Mouse (Mus musculus) retina, embryonic 14.5 days (tissue): Measurements from ENCODE around the gene Zc3hav1.
A peak's percentile ranks its signal among the peaks of the same experiment; 100 is the strongest.
"Not testable (repeated sequence)": the region's sequence is repeated elsewhere in the genome, so short reads cannot be mapped to it uniquely, and the experiment has no call there.

Source experiments
- DNase-seq: peaks from one replicate; pipeline ENCODE4 v3.0.0-alpha.2; 2015; ENCODE audit warnings: low spot score

The Zc3hav1 gene

GRCm38 (mm10) chr6:38353811-38354722, at the start of gene Zc3hav1:
TSS of gene Zc3hav1 (minus strand) at chr6:38354603.
- peak; percentile 62 for DNase-seq

DNA sequence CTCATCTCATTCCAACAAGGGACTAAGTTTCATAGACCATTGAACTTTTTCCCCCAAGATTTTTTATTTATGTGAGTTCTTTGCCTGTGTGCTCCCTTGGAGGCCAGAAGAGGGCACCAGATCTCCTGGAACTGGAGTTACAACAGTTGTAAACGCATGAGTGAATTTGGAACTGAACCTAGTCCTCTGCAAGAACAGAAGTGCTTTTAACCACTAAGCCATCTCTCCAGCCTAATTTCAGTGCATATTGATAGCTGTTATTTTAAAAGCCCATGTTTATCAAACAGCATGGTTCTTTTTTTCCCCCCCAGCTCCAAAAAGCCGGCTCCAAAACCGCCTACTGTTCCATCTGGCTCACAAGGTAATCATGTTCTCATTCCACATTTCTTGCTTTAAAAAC, 35.3 kb upstream of the Zc3hav1 start:
- DNase-seq: peak; percentile 68

DNA sequence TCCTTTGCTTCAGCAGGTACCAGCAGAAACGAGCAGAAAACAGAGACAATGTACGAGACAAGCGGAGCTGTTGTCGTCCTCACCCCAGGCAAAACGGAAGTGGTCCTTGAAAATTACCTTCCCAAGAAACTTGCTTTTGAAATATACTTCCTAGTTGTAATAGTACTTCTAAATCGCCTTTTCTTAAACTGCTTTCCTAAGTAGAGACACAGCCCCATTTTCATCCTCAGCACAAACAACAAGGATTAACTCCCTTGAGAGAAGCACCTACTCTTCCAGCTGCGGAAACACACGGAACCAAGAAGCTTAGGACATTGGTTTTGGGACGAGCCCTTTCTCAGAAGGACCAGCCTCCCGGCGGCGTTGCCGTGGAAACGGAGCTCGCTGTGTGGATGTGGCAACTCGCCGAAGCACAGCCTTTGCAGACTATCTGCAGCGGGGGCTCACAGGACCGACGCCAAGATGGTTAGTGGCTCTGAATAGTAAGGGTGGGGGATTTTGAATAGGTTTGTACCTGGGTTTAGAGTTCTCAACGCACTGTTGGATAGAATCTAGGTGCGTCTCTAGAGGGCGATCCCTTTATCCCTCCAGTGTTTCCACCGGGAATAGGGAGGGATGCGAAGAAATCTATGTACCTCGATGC, 26.8 kb upstream of the Zc3hav1 start, which contains the start of gene Ttc26:
Gene Ttc26, plus strand, starts transcription at position 341 of the 643 bp plus-strand sequence.
- peak; percentile 95 for DNase-seq

DNA sequence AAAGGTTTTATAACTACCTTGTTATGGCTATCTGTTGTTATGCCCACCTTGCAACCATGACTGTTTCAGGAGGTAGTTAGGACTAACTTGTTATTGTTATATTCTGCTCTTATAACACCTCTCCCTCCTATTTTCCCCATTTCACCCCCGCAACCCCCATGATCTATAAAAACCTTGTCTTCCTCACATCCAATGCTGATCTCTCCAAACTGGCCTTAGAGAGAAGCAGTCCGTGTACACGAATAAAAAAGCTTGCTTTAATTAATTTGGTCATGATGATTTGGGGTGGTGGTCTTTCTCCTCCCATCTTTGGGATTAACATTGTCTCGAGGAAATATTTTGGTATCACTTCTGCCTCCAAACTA, 26.3 kb upstream of the Zc3hav1 start:
- DNase-seq: no peak

DNA sequence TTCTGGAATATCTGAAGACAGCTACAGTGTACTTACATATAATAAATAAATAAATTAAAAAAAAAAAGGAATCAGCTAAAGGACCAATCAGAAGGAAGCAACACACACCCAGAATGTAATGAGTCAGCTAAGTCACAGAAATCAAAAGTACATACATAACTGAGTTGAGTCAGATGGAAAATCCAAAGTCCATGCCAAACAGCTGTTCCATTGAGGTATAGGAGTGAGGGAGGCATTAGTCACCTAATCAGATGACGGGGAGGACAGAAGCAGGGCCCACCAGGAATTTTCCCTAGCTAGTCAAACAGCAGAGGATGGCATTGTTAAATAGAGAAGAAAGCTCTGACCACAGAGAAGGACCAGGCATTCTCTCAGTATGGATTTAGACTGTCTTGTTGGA, 19.9 kb upstream of the Zc3hav1 start:
- DNase-seq: no peak

GRCm38 (mm10) chr6:38369945-38370344, 15.5 kb upstream of the Zc3hav1 start:
- no peak for DNase-seq

DNA sequence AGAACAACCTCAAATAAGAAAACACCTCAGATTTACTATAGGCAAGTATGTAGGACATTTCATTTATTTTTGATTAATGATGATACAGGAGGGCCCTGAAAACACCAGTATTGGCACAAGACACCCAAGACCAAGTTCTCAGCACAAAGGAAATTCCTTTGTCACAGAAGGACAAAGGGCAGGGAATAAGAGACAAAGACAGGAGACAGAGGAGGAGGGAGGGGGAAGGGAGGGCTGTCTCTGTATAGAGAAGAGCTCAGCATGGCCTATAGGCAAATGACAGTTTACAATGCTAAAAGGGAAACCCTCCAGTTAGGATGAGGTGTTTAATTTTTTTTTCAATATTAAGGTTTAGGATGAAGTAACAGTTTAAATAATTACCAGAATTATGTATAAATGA, 9.7 kb upstream of the Zc3hav1 start:
- DNase-seq: peak; percentile 42

GRCm38 (mm10) chr6:38363370-38363769, 9.0 kb upstream of the Zc3hav1 start:
- peak; percentile 39 for DNase-seq

DNA sequence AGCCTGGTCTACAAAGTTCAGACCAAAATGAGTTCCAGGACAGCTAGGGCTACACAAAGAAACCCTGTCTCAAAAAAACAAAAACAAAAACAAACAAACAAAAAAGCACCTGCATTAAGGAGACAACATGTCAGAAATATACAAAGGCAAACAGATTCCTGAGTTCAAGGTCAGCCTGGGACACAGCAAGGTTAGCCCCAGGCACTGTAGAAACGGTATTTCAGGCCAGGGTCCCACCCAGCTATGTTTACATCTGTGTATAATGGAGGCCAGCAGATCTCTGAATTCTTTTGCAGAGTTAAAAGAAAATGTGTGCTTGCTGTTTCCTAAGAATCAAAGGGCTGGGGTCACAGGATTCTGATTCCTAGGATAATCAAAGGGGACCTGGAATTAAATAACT, 7.5 kb upstream of the Zc3hav1 start:
- DNase-seq: no peak

- no peak for DNase-seq
These were observed 6.7 kb upstream of the Zc3hav1 start for GRCm38 (mm10) chr6:38361065-38361464.

GRCm38 (mm10) chr6:38359736-38360499, 5.5 kb upstream of the Zc3hav1 start:
- DNase-seq: no peak

DNA sequence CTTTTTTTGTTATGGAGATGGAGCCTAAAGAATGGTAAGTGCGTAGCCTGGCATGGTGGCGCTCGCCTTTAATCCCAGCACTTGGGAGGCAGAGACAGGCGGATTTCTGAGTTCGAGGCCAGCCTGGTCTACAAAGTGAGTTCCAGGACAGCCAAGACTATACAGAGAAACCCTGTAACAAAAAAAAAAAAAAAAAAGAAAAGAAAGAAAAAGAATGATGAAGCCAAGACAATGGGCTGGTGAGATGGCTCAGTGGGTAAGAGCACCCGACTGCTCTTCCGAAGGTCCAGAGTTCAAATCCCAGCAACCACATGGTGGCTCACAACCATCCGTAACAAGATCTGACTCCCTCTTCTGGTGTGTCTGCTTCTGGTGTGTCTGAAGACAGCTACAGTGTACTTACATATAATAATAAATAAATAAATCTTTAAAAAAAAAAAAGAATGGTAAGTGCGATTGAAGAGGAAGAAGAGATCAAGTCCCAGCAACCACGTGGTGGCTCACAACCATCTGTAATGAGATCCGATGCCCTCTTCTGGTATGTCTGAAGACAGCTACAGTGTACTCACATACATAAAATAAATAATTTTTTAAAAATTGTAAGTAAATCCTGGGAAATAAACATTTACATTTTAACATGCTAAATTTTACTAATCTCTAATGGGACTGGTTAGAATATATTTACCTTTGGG, 4.8 kb upstream of the Zc3hav1 start:
- DNase-seq: not testable (repeated sequence)

DNA sequence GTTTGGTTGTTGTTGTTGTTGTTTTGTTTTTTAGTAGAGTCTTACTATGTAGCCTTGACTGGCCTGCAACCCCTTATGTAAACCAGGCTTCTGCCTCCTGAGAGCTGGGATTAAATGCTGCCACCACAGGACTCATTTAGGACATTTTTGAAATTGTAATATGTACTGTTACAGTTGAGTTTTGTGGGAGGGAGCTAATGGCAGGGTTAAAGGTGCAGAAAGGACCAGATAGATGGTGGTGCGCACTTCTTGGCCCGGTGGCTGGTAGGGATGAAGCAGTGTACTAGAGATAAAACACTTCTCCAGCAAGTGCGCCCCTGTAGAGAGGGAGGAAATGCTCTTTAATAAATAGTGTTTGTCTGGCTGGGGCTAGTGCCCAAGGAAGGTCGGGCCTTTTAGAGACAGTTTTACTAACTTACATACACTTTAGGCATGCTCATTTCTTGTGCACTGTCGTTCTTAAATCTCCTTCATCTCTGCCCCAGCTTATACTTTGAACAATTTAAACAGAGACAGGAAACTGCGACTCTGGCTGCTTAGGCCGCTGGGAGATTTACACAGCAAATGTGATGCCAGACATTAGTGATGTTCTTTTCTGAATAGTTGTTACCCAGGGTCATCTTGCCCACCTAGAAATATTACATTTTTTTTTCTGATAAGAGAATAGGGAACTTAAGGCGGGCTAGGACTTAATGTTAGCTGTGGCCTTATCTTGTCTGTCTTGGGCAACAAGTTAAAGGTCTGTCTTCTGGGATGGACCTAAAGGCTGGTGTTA, 4.0 kb upstream of the Zc3hav1 start:
- DNase-seq: no peak

- peak; percentile 8 for DNase-seq
These were observed 3.3 kb upstream of the Zc3hav1 start for GRCm38 (mm10) chr6:38357603-38358252.

DNA sequence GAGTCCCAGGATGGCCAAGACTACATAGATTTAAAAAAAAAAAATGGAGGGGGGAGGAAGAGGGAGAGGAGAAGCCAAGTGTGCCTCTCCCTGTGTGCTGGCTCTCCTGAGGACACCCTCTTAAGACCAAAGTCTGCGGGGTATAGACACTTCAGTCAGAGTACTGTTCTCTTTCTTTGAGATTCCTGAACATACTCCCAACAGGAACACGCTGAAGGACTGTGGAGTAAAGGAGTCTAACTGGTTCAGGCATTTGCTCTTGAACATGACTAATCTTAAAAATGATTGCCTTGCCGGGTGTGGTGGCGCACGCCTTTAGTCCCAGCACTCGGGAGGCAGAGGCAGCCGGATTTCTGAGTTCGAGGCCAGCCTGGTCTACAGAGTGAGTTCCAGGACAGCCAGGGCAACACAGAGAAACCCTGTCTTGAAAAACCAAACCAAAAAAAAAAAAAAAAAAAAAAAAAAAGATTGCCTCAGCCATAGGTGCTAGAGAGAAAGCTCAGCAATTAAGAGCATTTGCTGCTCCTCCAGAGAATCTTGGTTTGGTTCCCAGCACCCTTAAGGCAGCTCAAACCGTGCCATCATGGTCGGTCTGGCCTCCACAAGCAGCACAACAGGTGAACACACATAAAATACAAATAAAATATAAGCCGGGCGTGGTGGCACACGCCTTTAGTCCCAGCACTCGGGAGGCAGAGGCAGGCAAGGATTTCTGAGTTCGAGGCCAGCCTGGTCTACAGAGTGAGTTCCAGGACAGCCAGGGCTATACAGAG, 2.4 kb upstream of the Zc3hav1 start:
- peak; percentile 7 for DNase-seq

DNA sequence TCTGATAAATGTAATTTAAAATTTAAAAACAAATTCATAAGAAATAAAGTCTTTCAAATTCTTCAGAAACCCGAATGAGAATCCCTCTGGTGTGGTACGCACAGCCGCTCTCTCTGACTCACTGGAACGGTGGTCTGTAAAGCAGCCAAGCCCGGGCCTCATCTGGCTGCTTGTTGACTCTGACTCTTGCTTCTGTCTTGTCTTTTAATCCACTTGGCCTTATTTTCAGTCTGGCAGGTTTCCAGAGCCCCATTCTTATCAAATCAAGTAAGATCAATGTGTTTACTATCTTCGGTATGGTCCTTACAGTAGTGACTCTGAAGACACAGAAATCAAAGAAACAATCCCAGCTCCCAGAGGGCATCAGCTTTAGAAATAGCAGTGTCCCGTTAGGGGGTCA, 1.5 kb upstream of the Zc3hav1 start:
- peak; percentile 18 for DNase-seq

DNA sequence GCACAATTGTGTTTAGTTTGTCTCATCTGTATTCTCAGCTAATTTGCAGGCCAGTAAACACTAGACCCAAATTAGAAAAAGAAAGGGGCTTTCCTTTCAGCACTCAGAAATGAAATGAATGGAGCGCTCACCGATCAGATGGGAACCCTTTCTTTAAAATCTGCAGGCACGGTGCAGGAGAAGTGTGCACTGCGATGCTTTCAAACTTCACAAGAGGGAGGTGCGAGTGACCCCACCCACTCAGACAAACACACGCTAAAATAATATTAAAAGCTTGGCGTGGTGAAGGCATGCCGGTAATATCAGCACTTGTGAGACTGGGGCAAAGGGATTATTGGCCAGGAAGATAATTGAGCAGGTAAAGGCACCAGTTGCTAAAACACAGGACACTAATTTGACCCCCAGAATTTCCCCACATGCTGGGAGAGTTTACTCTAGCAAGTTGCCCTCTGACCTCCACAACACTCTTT, 986 bp upstream of the Zc3hav1 start:
- DNase-seq: no peak

DNA sequence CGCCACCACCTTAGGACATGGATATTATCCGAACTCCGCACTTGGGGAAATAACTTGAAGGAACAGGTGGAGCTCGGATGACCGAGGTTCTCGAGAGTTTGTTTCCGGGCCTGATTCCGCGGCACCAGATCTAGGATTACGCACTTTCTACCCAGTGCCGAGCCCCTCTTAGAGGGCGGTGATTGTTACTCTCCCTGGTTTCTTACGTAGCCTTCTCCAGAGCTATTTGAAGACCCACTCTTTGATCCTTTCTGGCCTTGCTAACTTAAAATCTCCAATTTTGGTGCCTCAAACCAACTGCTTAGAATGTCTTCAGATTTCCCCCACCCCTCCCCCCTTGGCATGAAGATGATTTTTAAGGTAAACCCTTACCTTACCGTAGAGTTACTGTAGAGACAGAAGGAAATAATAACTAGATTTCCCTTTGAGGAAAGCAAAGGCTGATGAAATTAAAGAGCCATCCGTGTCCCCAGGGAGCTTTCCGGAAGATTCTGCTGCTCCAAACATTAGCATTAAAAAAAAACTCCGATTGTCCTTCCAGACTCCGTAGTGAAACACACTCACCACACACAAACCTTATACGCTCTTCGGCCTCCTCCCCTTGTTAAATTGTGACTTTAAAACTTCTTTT, 435 bp upstream of the Zc3hav1 start:
- DNase-seq: peak; percentile 37

- peak; percentile 8 for DNase-seq
These were observed 1.2 kb downstream of the Zc3hav1 start for GRCm38 (mm10) chr6:38353181-38353580.
